Mouse (Mus musculus): ENCODE results near the gene Ncmap.

Gene Ncmap

GRCm38 (mm10) chr4:135352326-135353065 is 45.5 kb downstream of the Ncmap start:
- DNase-seq (ENCODE audit: low spot score in 2 of 2) = peak; percentile 19 to 46

GRCm38 (mm10) chr4:135337376-135337942 is 60.6 kb downstream of the Ncmap start:
- no peak for DNase-seq (ENCODE audit: low spot score in 2 of 2)

- DNase-seq (ENCODE audit: low spot score in 2 of 2) = no peak
These were observed 62.0 kb downstream of the Ncmap start for GRCm38 (mm10) chr4:135336023-135336357.

GRCm38 (mm10) chr4:135335327-135336022 is 62.6 kb downstream of the Ncmap start:
- no peak for DNase-seq (ENCODE audit: low spot score in 2 of 2)

GRCm38 (mm10) chr4:135326469-135326868 is 71.6 kb downstream of the Ncmap start:
- DNase-seq (ENCODE audit: low spot score in 2 of 2) = no peak

GRCm38 (mm10) chr4:135326046-135326445 is 72.0 kb downstream of the Ncmap start:
- DNase-seq (ENCODE audit: low spot score in 2 of 2) = no peak

- DNase-seq (ENCODE audit: low spot score in 2 of 2) = no peak
These were observed 75.0 kb downstream of the Ncmap start for GRCm38 (mm10) chr4:135323021-135323420.

Measured in spleen, postnatal 36 days (tissue).